In the genomic region with DNA sequence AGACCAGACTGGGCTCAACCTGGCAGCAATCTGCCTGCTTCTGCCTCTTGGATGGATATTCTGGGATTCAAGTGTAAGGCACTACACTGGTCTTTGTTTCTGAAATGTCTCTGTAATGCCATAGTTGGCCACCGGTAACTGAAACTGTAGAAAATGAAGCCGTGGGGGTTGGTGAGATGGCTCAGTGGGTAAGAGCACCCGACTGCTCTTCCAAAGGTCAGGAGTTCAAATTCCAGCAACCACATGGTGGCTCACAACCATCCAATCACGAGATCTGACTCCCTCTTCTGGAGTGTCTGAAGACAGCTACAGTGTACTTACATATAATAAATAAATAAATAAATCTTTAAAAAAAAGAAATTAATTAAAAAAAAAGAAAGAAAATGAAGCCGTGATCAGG, we compare ENCODE assay signal across 18 mouse cellular contexts. TPM values are rescaled to one million over a fixed set of nuclear protein-coding genes. Genes with fewer than 3 reads are reported as not detected.
DNase-seq lines count a peak whose midpoint lies in the region; ATAC-seq and TF ChIP-seq lines count a peak whose summit lies in the region.
"Not testable (repeated sequence)": the region's sequence is repeated elsewhere in the genome, so short reads cannot be mapped to it uniquely, and the experiment has no call there.
"Had no signal": no experiment of that assay in that cellular context is flagged by ENCODE, and none has a peak within 500 bp of the region (broad histone marks: within the 10 kb centered on the region; RNA-seq: fewer than 3 reads in every experiment).

No protein-coding gene starts in this region.

- H3K27me3 ChIP-seq in intestine, postnatal 0 days (replicated peaks; ENCODE audit: control insufficient read depth, insufficient read depth, low read length); kidney, adult 2 months (replicated peaks; ENCODE audit: control insufficient read depth, insufficient read depth, low read length); kidney, embryonic 14.5 days (ENCODE audit: control insufficient read depth, insufficient read depth, low read length); myocyte (ENCODE audit: control insufficient read depth, insufficient read depth, insufficient read length): not testable (repeated sequence)

- ATAC-seq in intestine, postnatal 0 days = peak; percentile 64
- ATAC-seq in kidney, embryonic 14.5 days (ENCODE audit: low FRiP score, low TSS enrichment) = 0 out of 2 replicates have a peak, but pooled peaks have one; percentile 9

- DNase-seq in ES-CJ7 (ENCODE audit: low read depth, low spot score) = peak; percentile 41
- DNase-seq in R1 (ENCODE audit: low read depth, low spot score) = peak; percentile 64
- DNase-seq in kidney, adult 2 months = peak; percentile 68
- DNase-seq in kidney, postnatal 36 days = peak; percentile 47 to 50

- not testable (repeated sequence) for H3K36me3 ChIP-seq in intestine, postnatal 0 days (ENCODE audit: control insufficient read depth, insufficient read depth); kidney, adult 2 months (ENCODE audit: control insufficient read depth, insufficient read depth, low read length); kidney, embryonic 14.5 days (ENCODE audit: control insufficient read depth, insufficient read depth, low read length); myocyte (ENCODE audit: control insufficient read depth, insufficient read depth)

- not testable (repeated sequence) for TF ChIP-seq CTCF in intestine, postnatal 0 days (IDR thresholded peaks at IDR 0.05; ENCODE audit: low read depth); kidney, adult 2 months (conservative IDR thresholded peaks at IDR 0.05; ENCODE audit: insufficient read depth, insufficient read length, low read depth, low read length)

- not testable (repeated sequence) for H3K9me3 ChIP-seq in intestine, postnatal 0 days (ENCODE audit: control insufficient read depth); kidney, embryonic 14.5 days (ENCODE audit: control insufficient read depth, low read length)

- H3K79me2 ChIP-seq in myocyte (ENCODE audit: control insufficient read depth, insufficient read depth) = not testable (repeated sequence)

- not testable (repeated sequence) for H3K4me3 ChIP-seq in intestine, postnatal 0 days (ENCODE audit: low read depth, low read length); kidney, adult 2 months (ENCODE audit: insufficient read depth, low read depth, low read length); kidney, embryonic 14.5 days (ENCODE audit: low read length); myocyte

- peak overlapping the region; percentile 37; the same call in 1 of the 2 replicates for H3K27ac ChIP-seq in intestine, postnatal 0 days (ENCODE audit: low read depth, low read length)
- H3K27ac ChIP-seq in kidney, adult 2 months (ENCODE audit: insufficient read depth, low read depth, low read length) = peak overlapping the region; percentile 66; the same call in 1 of the 2 replicates
- not testable (repeated sequence) for H3K27ac ChIP-seq in kidney, embryonic 14.5 days (ENCODE audit: low read depth, low read length)

- not testable (repeated sequence) for H3K9ac ChIP-seq in intestine, postnatal 0 days (ENCODE audit: low read depth, low read length); kidney, embryonic 14.5 days (ENCODE audit: low read depth, low read length)

- not testable (repeated sequence) for H3K4me1 ChIP-seq in intestine, postnatal 0 days (replicated peaks; ENCODE audit: control insufficient read depth, insufficient read depth, low read length); kidney, adult 2 months (ENCODE audit: control insufficient read depth, insufficient read depth, low read length); kidney, embryonic 14.5 days (ENCODE audit: control insufficient read depth, insufficient read depth, low read length)

- WGBS in intestine, postnatal 0 days = 38% methylated on average over 4 of the region's 5 CpGs
- WGBS in kidney, adult 2 months = 35% methylated on average over 5 of the region's 5 CpGs
- 40% methylated on average over 4 of the region's 5 CpGs for WGBS in kidney, embryonic 14.5 days

- H3K4me2 ChIP-seq in intestine, postnatal 0 days (replicated peaks; ENCODE audit: low read depth); kidney, embryonic 14.5 days (replicated peaks; ENCODE audit: low read depth, low read length): not testable (repeated sequence)
- H3K4me2 ChIP-seq in myocyte (ENCODE audit: low read depth) = peak overlapping the region; percentile 51

- TF ChIP-seq POLR2A in kidney, adult 2 months (IDR thresholded peaks at IDR 0.05; ENCODE audit: low read depth, low read length); myocyte (IDR thresholded peaks at IDR 0.05; ENCODE audit: insufficient read length, low read depth): not testable (repeated sequence)

- H3ac ChIP-seq in myocyte (ENCODE audit: control insufficient read depth, insufficient read length) = not testable (repeated sequence)

RNA-seq across cellular contexts. Expression of gene Kdf1, which starts 6.3 kb away (rescaled TPM):
- 50.6 and 53.2 TPM in 2 replicates for polyA plus RNA-seq in intestine, postnatal 0 days (2015; fragmentation: Nextera tagmentation; extraction: Ambion mirVana)
- polyA plus RNA-seq in kidney, adult 2 months (2012; rRNA removed) = 39.7 and 42.3 TPM in 2 replicates
- polyA plus RNA-seq in kidney, embryonic 14.5 days (2014; fragmentation: Nextera tagmentation; extraction: Ambion mirVana) = 15.3 and 21.4 TPM in 2 replicates
- 0.01 TPM for polyA plus RNA-seq in myocyte (2012; fragmentation: generic; extraction: Trizol)
- polyA plus RNA-seq: activated CD4-positive, CD25-positive, alpha-beta regulatory T cell, adult 4 months; erythroblast, embryonic 14.5 days had no signal

RNA-seq across cellular contexts. Expression of gene Trnp1, which starts 14.2 kb away (rescaled TPM):
- 2.5 and 2.9 TPM in 2 replicates for polyA plus RNA-seq in intestine, postnatal 0 days (2015; fragmentation: Nextera tagmentation; extraction: Ambion mirVana)
- 0.43 and 0.97 TPM in 2 replicates for polyA plus RNA-seq in kidney, adult 2 months (2012; rRNA removed)
- polyA plus RNA-seq in kidney, embryonic 14.5 days (2014; fragmentation: Nextera tagmentation; extraction: Ambion mirVana) = 1.4 and 1.6 TPM in 2 replicates
- 0.37 TPM for polyA plus RNA-seq in myocyte (2012; fragmentation: generic; extraction: Trizol)
- polyA plus RNA-seq: activated CD4-positive, CD25-positive, alpha-beta regulatory T cell, adult 4 months; erythroblast, embryonic 14.5 days had no signal

RNA-seq across cellular contexts. Expression of gene Tent5b, which starts 32.6 kb away (rescaled TPM):
- polyA plus RNA-seq in intestine, postnatal 0 days (2015; fragmentation: Nextera tagmentation; extraction: Ambion mirVana) = 1.3 and 1.8 TPM in 2 replicates
- 2.9 and 3.1 TPM in 2 replicates for polyA plus RNA-seq in kidney, adult 2 months (2012; rRNA removed)
- polyA plus RNA-seq in kidney, embryonic 14.5 days (2014; fragmentation: Nextera tagmentation; extraction: Ambion mirVana) = 0.35 and 0.94 TPM in 2 replicates
- 3.3 TPM for polyA plus RNA-seq in myocyte (2012; fragmentation: generic; extraction: Trizol)
- polyA plus RNA-seq: activated CD4-positive, CD25-positive, alpha-beta regulatory T cell, adult 4 months; erythroblast, embryonic 14.5 days had no signal

RNA-seq across cellular contexts. Expression of gene Nudc, which starts 33.3 kb away (rescaled TPM):
- polyA plus RNA-seq in intestine, postnatal 0 days (2015; fragmentation: Nextera tagmentation; extraction: Ambion mirVana) = 125 and 138 TPM in 2 replicates
- 42.7 and 61.4 TPM in 2 replicates for polyA plus RNA-seq in kidney, adult 2 months (2012; rRNA removed)
- polyA plus RNA-seq in kidney, embryonic 14.5 days (2014; fragmentation: Nextera tagmentation; extraction: Ambion mirVana) = 285 and 287 TPM in 2 replicates
- polyA plus RNA-seq in myocyte (2012; fragmentation: generic; extraction: Trizol) = 130 TPM

RNA-seq across cellular contexts. Expression of gene Nr0b2, which starts 40.7 kb away (rescaled TPM):
- polyA plus RNA-seq in intestine, postnatal 0 days (2015; fragmentation: Nextera tagmentation; extraction: Ambion mirVana) = 25.6 and 34.8 TPM in 2 replicates
- polyA plus RNA-seq in kidney, adult 2 months (2012; rRNA removed) = 6.0 and 6.8 TPM in 2 replicates
- polyA plus RNA-seq in kidney, embryonic 14.5 days (2014; fragmentation: Nextera tagmentation; extraction: Ambion mirVana) = not detected in 2 replicates
- not detected for polyA plus RNA-seq in myocyte (2012; fragmentation: generic; extraction: Trizol)
- polyA plus RNA-seq: activated CD4-positive, CD25-positive, alpha-beta regulatory T cell, adult 4 months; brain, embryonic 14.5 days; cortical plate, adult 2 months; embryonic facial prominence, embryonic 13.5 days; erythroblast, embryonic 14.5 days; forebrain, embryonic 12.5 days; forebrain, embryonic 15.5 days; gonadal fat pad, adult 2 months; hindbrain, embryonic 13.5 days; hindbrain, embryonic 16.5 days; Patski had no signal

Comparison
In these comparisons a context has a peak if more than half of its experiments do, and no peak if none do; other contexts are left out.
1. RNA of gene Kdf1, which starts 6.3 kb away (polyA plus RNA-seq): 50.6 to 53.2 TPM in intestine, postnatal 0 days, 39.7 to 42.3 TPM in kidney, adult 2 months and 15.3 to 21.4 TPM in kidney, embryonic 14.5 days; 0.01 TPM in myocyte (single experiment); every median in the first group is over 10 times any median in the second.
2. Peak in every context shown above with its lines, with median percentiles within 50 percentile points of each other: DNase-seq.